Mouse (Mus musculus) E14TG2a.4 (cell line): ENCODE results near the gene Tob1.
A peak's percentile ranks its signal among the peaks of the same experiment; 100 is the strongest.

Source experiments
- H3K27me3 ChIP-seq: 2 replicates; pipeline ENCODE4 v1.6.1; 2014; ENCODE audit warnings: low read length, control low read depth; ENCODE audit not compliant: insufficient read depth
- H3K36me3 ChIP-seq: 2 replicates; pipeline ENCODE4 v1.6.1; 2014; ENCODE audit warnings: low read length, control low read depth; ENCODE audit not compliant: insufficient read depth
- H3K4me1 ChIP-seq: replicated peaks from 2 replicates; pipeline ENCODE4 v1.6.1; 2014; ENCODE audit warnings: low read depth, low read length, control low read depth
- H3K4me3 ChIP-seq: replicated peaks from 2 replicates; pipeline ENCODE4 v1.5.1; 2014; ENCODE audit warnings: mild to moderate bottlenecking, low read length
- H3K9me3 ChIP-seq: 2 replicates; pipeline ENCODE4 v1.6.1; 2014; ENCODE audit warnings: low read length, control low read depth
- CTCF ChIP-seq: conservative IDR thresholded peaks from 2 replicates; pipeline ENCODE4 v1.5.1; 2014; ENCODE audit warnings: low read length
- NANOG ChIP-seq: IDR thresholded peaks from 2 replicates; pipeline ENCODE4 v1.6.1; 2014; ENCODE audit warnings: borderline replicate concordance, low read length, mixed read lengths
- POU5F1 ChIP-seq: IDR thresholded peaks from 2 replicates; pipeline ENCODE4 v1.6.1; 2014; ENCODE audit warnings: low read length, borderline replicate concordance

Tob1 gene

DNA sequence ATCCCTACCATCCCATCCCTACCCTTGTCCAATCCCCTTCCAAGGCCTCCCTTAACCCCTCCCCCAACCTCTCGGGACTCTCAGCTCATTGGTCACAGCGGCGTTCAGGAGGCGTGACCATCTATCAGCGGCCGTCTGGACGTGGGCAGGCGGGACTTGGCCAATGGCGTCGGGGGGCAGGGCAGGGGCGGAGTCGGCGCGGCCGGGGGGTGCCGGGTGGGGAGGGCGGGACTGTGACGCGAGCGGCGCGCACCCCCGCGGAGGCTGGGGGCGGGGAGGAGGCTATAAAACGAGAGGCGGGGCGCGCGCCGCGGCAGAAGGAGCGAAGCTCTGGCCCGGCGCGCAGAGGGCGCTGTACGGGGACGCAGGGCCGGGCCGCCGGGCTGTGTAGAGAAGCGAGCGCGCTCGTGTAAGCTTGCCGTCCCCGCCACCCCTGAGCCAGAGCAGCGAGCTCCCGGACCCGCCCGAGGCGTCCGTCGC lies at the start of gene Tob1:
TSS of gene Tob1 (plus strand) at position 331 of the 480 bp plus-strand sequence.
- Histone ChIP-seq H3K4me3 (peak within 1 kb of the TSS; percentile 90), H3K27me3 (no peaks in the 10 kb centered on the region), H3K9me3 (no peaks in the 10 kb centered on the region), H3K36me3 (peaks cover 24% of the 10 kb centered on the region), H3K4me1 (peaks cover 38% of the 10 kb centered on the region)
- TF ChIP-seq POU5F1 (no peak), NANOG (no peak), CTCF (no peak)

DNA sequence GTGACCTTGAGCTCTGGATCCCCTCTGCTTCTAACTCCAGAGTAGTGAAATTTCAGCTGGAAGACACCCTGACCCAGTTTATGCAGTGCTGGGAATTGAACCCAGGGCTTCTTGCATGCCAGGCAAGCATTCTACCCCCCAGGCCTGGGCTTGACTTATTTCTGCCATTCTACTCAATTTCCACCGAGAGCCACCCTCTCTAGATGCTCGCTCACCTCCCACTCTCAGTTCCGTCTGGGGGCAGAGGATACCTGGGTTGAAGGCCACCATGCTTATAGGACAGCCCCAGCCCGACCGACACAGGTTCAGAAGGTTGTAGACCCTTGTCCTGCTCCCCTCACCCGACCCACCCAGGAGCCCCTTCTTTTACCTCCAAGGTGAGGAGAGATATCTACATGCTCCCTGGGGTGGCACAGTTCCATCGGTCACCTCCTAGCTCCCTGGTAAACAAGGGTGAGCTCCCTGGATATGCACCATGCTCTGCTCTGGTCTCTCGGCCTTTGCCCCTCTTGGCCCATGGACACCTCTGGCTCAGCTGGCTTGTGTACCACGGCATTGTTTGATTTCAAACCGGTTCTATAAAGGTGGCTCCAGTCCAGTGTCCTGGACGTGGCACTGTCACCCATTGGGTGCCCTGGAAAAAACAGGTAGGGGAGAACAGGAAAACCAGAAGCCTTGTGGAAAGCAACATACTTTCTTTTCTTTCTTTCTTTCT lies 49.2 kb upstream of the Tob1 start:
- no peaks in the 10 kb centered on the region for H3K36me3 ChIP-seq
- TF ChIP-seq NANOG (no peak), CTCF (no peak), POU5F1 (no peak)
- H3K27me3 ChIP-seq = no peaks in the 10 kb centered on the region; the same call in 1 of the 2 replicates

DNA sequence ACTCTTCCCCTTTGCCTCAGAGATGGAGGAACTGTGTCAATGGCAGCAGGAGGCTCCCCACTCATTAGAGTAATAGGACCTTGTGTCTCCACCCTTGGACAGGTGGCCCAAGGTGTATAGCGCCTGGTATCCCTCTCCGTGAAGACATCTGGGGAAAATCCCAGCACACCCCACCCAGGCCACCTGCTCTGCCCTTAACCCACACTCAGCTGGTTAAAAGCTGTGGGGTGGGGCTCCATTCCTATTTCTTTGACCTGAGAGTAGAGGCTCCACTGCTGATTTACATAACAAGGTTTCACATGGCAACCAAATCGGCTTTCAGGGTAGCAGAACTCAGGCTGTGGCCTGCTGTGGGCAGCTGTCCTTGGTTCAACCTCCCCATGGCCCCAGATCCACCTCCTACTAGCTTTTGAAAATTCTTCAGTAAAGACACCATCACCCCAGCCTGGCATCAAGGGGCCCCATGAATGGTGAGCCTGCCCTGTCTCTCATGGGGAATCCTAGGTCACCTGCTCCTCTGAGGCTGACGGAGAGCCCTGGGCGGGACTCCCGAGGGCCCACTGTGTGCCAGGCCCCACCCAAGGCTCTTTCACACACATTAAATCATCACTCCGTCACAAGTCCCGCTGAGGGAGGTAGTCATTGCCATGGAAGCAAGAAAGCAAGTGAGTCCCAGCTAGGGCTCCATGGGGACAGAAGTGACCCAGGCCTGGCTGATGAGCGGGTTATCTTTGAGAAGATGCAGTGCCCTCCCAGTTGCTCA lies 48.1 kb upstream of the Tob1 start:
- Histone ChIP-seq H3K27me3 (no peaks in the 10 kb centered on the region; the same call in 1 of the 2 replicates), H3K4me1 (peaks cover 96% of the 10 kb centered on the region), H3K36me3 (no peaks in the 10 kb centered on the region), H3K4me3 (peak overlapping the region; percentile 41), H3K9me3 (no peaks in the 10 kb centered on the region)
- TF ChIP-seq NANOG = no peak
- TF ChIP-seq POU5F1 = no peak; the same call in 1 of the 2 replicates
- TF ChIP-seq CTCF = no peak

More for the DNA sequence above, 49.2 kb upstream of the Tob1 start:
- Histone ChIP-seq H3K4me3 (peak overlapping the region; percentile 60; the same call in 1 of the 2 replicates), H3K9me3 (no peaks in the 10 kb centered on the region), H3K4me1 (peaks cover 93% of the 10 kb centered on the region)

DNA sequence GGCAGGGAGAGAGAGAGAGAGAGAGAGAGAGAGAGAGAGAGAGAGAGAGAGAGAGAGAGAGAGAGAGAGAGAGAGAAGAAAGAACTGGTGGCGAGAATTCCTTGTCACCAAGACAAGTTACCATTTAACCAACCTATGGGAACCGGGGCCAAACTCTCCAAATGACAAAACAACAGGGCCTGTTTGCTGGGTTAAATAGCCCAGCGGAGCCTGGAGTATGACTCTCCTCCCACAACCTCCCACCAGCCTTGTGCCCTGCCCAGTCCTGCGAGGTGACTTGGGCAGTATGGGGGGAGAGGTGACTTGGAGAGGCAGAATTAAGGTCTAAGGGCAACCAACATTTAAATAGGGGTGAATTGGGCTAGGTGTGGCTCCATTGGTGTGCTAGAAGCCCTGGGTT lies 45.5 kb upstream of the Tob1 start:
- no peaks in the 10 kb centered on the region for H3K36me3 ChIP-seq
- H3K27me3 ChIP-seq = peaks cover 4% of the 10 kb centered on the region; the same call in 1 of the 2 replicates
- H3K9me3 ChIP-seq = peaks cover 5% of the 10 kb centered on the region
- no peak for TF ChIP-seq CTCF
- no peak for TF ChIP-seq POU5F1
- no peak for TF ChIP-seq NANOG
- 0 out of 2 replicates have a peak overlapping the region, but pooled peaks have one; percentile 13 for H3K4me3 ChIP-seq
- peaks cover 87% of the 10 kb centered on the region for H3K4me1 ChIP-seq

DNA sequence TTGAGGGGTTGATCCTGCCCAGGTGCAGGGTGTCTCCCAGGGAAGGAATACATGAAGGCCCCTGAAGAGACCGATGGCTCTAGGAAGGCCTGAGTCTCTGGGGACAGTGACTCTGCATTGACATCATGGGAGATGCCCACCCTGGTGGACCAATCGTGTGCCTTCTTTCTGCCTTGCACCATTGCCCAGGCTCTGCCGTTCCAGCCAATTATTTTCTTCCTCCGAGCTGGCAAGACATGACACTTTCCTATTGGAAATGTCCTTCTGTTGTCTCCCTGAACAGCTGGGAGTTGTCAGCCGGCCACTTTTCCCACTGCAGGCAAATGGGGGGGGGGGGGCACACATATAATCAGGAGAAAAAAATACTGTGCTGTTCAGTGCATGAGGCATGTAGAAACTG lies 43.0 kb upstream of the Tob1 start:
- Histone ChIP-seq H3K4me1 (peaks cover 73% of the 10 kb centered on the region), H3K36me3 (no peaks in the 10 kb centered on the region), H3K9me3 (peaks cover 5% of the 10 kb centered on the region), H3K4me3 (no peak overlapping the region), H3K27me3 (peaks cover 8% of the 10 kb centered on the region; the same call in 1 of the 2 replicates)
- TF ChIP-seq CTCF (no peak), NANOG (no peak), POU5F1 (no peak)

DNA sequence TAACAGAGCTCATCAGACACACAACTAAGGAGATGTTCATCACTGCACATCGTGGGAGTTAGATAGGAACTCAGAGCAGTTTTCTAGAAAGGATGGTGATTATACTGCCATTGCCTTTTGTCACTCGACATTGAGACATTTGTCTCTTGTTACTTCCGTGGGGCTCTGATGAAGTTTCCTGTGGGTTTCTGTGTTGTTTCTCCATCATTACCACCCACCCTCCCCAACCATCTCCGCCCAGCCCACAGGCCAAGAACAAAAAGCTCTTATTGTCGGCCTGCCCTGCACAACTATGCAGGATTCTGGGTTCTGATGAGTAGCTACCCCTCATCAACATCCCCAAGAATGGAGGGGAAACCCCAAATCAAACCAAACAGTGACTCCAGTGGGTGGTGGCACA lies 41.7 kb upstream of the Tob1 start:
- no peaks in the 10 kb centered on the region for H3K36me3 ChIP-seq
- TF ChIP-seq POU5F1 (no peak), NANOG (no peak), CTCF (no peak)
- no peak overlapping the region for H3K4me3 ChIP-seq
- peaks cover 5% of the 10 kb centered on the region for H3K9me3 ChIP-seq
- peaks cover 60% of the 10 kb centered on the region for H3K4me1 ChIP-seq
- H3K27me3 ChIP-seq = peaks cover 8% of the 10 kb centered on the region; the same call in 1 of the 2 replicates

DNA sequence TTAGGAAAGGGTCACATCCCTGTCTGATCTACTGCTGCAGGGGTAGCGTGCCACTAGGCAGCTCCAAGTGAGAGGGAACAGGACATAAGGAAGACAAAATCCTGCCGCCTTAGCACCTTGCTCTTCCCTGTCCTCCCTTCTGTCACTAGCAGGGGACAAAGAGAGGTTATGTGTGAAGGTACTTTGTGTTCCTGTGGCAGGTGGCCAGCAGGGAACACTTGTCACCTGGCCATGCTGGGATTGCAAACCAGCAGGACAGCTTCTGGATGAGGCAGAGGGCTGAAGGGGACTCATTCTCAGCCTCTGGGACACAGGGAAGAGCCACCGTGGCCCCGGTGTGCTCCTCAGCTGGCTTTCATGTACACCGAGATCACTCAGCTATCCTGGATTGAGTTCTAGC lies 39.6 kb upstream of the Tob1 start:
- Histone ChIP-seq H3K4me1 (peaks cover 53% of the 10 kb centered on the region), H3K36me3 (no peaks in the 10 kb centered on the region), H3K27me3 (peaks cover 8% of the 10 kb centered on the region; the same call in 1 of the 2 replicates), H3K4me3 (peak overlapping the region; percentile 35; the same call in 1 of the 2 replicates), H3K9me3 (peaks cover 5% of the 10 kb centered on the region)
- TF ChIP-seq NANOG = no peak
- no peak for TF ChIP-seq POU5F1
- TF ChIP-seq CTCF = no peak

DNA sequence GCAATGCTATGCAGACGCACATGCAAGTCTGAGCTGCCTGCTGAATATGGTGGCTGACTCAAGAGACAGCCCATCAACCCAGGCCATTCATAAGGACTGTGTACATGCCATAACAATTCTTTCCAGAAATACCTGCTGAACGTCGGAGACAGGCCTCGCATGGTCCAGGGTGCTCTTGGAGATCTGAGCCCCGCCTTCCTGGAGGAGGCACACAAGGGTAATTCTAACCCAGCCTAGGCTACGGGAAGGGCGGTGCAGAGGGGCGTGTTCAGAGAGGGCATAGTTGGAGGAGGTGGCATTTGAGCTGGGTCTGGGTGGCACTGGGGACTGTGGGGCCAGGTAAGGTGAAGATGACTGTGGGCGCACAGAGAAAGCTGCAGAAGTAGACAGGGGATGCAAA lies 39.1 kb upstream of the Tob1 start:
- Histone ChIP-seq H3K4me1 (peaks cover 48% of the 10 kb centered on the region), H3K4me3 (peak overlapping the region; percentile 35), H3K36me3 (no peaks in the 10 kb centered on the region), H3K9me3 (peaks cover 5% of the 10 kb centered on the region), H3K27me3 (peaks cover 8% of the 10 kb centered on the region; the same call in 1 of the 2 replicates)
- no peak for TF ChIP-seq NANOG
- no peak for TF ChIP-seq CTCF
- no peak for TF ChIP-seq POU5F1

DNA sequence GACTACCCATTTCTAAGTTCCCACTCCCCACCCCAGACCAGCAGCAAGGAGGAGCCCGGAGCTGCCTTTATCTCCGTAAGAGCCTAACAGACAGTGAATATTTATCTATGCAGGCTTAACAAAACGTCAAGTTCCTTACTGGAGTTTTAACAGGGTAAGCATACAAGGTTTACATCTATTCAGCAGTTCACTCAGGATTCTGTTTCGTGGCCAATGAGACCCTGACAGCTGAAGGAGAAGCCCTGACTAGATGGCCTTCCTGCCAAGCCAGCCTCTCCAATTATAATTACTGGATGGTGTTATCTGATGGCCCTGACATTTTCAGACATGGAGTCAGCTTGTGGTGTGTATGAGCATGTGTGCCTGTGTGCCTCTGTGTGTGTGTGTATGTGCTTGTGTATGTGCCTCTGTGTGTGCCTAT lies 37.5 kb upstream of the Tob1 start:
- Histone ChIP-seq H3K27me3 (peaks cover 8% of the 10 kb centered on the region; the same call in 1 of the 2 replicates), H3K4me1 (peaks cover 45% of the 10 kb centered on the region), H3K36me3 (no peaks in the 10 kb centered on the region), H3K9me3 (peaks cover 5% of the 10 kb centered on the region), H3K4me3 (no peak overlapping the region)
- TF ChIP-seq CTCF = no peak
- TF ChIP-seq NANOG = no peak
- no peak for TF ChIP-seq POU5F1
